Mouse (Mus musculus) midbrain, postnatal 0 days (tissue): Measurements from ENCODE around the gene Susd2. TPM values are rescaled to one million over a fixed set of nuclear protein-coding genes. Genes with fewer than 3 reads are reported as not detected.

ENCODE experiments used
- ATAC-seq: fragments of 200-750 bp; cut with Nextera tagmentation; 2 replicates; pipeline ENCODE4 v1.8.0; 2017; ENCODE audit warnings: moderate number of reproducible peaks, mild to moderate bottlenecking, moderate TSS enrichment, moderate library complexity; ENCODE audit not compliant: low FRiP score
- DNase-seq: peaks from one replicate; pipeline ENCODE4 v3.0.0-alpha.2; 2015; ENCODE audit warnings: low spot score
- H3K27ac ChIP-seq: fragments of 300-500 bp; sonication (generic); 2 replicates; pipeline ENCODE4 v1.5.1; 2014; ENCODE audit warnings: low read depth, mild to moderate bottlenecking, low read length, mixed read lengths
- H3K27me3 ChIP-seq: fragments of 300-500 bp; sonication (generic); 2 replicates; pipeline ENCODE4 v1.6.1; 2014; ENCODE audit warnings: low read length, control low read depth, mixed read lengths; ENCODE audit not compliant: insufficient read depth
- H3K36me3 ChIP-seq: fragments of 300-500 bp; sonication (generic); 2 replicates; pipeline ENCODE4 v1.6.1; 2014; ENCODE audit warnings: low read length, control low read depth, mixed read lengths; ENCODE audit not compliant: insufficient read depth
- H3K4me1 ChIP-seq: fragments of 300-500 bp; sonication (generic); 2 replicates; pipeline ENCODE4 v1.6.1; 2014; ENCODE audit warnings: mild to moderate bottlenecking, control low read depth, antibody characterized with exemption, low read length, mixed read lengths; ENCODE audit not compliant: insufficient read depth
- H3K4me2 ChIP-seq: fragments of 300-500 bp; sonication (generic); 2 replicates; pipeline ENCODE4 v1.6.1; 2014; ENCODE audit warnings: low read depth, mild to moderate bottlenecking, low read length, mixed read lengths; ENCODE audit not compliant: poor library complexity, severe bottlenecking
- H3K4me3 ChIP-seq: fragments of 300-500 bp; sonication (generic); 2 replicates; pipeline ENCODE4 v1.5.1; 2014; ENCODE audit warnings: low read depth, mild to moderate bottlenecking, low read length, moderate library complexity
- H3K9ac ChIP-seq: fragments of 300-500 bp; sonication (generic); replicated peaks from 2 replicates; pipeline ENCODE4 v1.6.1; 2014; ENCODE audit warnings: mild to moderate bottlenecking, low read length, moderate library complexity, mixed read lengths; ENCODE audit not compliant: poor library complexity, severe bottlenecking
- H3K9me3 ChIP-seq: fragments of 300-500 bp; sonication (generic); 2 replicates; pipeline ENCODE4 v1.6.1; 2016; ENCODE audit warnings: low read length, control low read depth
- CTCF ChIP-seq: IDR thresholded peaks from 2 replicates; pipeline ENCODE4 v1.5.1; 2016; ENCODE audit warnings: antibody characterized with exemption, mild to moderate bottlenecking
- WGBS: fragments of 180-500 bp; shearing (Covaris S2); extraction: QIAGEN DNeasy Blood & Tissue Kit; methylation state at CpG from one replicate; pipeline ENCODE4 v1.1.7; 2014; 5-methylcytosine and 5-hydroxymethylcytosine counted together
- polyA plus RNA-seq: library from polyadenylated mRNA; unstranded; fragments of >200 nt; fragmentation: Nextera tagmentation; extraction: Ambion mirVana; gene quantifications from 2 replicates; pipeline ENCODE4 v1.2.1, GENCODE M21; 2015
- total RNA-seq: library from RNA; depleted of rRNA; stranded (reverse); fragments of >200 nt; gene quantifications from 2 replicates; pipeline ENCODE4 v1.2.3, GENCODE M21; 2014

The Susd2 gene
- total and polyA plus RNA-seq, 2 experiments from 2014 or later: 4.8 to 7.8 TPM

DNA sequence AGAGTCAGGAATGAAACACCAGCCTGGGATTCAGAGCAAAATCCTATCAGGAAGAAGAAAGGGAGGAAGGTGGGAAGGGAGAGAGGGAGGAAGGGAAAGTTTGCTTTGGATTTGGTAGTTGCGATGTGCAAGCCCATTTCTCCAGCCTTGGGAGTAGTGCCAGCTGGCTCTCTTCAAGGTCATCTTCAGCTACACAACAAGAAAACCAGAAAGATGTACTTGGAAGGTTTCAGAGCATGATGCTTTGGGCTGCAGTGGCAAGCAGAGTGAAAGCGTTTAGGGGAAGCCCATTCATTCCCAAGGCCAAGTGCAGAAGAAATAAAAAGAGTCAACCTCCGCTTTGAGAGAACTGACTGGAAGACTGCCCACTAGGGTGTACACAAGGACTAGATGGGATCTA, 16.3 kb downstream of the Susd2 start:
- 88% methylated on average over 3 of the region's 3 CpGs for WGBS
- Histone ChIP-seq H3K4me3 (no peak overlapping the region), H3K36me3 (no peaks in the 10 kb centered on the region), H3K4me2 (no peak overlapping the region), H3K9ac (no peak overlapping the region), H3K9me3 (no peaks in the 10 kb centered on the region), H3K4me1 (no peaks in the 10 kb centered on the region), H3K27ac (no peak overlapping the region), H3K27me3 (no peaks in the 10 kb centered on the region)
- no peak for DNase-seq
- ATAC-seq: no peak
- TF ChIP-seq CTCF: no peak

GRCm38 (mm10) chr10:75626991-75627390, 16.8 kb downstream of the Susd2 start:
- DNase-seq (no peak), ATAC-seq (no peak)
- Histone ChIP-seq H3K36me3 (no peaks in the 10 kb centered on the region), H3K4me3 (no peak overlapping the region), H3K9me3 (no peaks in the 10 kb centered on the region), H3K9ac (no peak overlapping the region), H3K4me1 (no peaks in the 10 kb centered on the region), H3K27ac (no peak overlapping the region), H3K4me2 (no peak overlapping the region), H3K27me3 (no peaks in the 10 kb centered on the region)
- WGBS: 67% methylated on average over 3 of the region's 3 CpGs
- no peak for TF ChIP-seq CTCF

DNA sequence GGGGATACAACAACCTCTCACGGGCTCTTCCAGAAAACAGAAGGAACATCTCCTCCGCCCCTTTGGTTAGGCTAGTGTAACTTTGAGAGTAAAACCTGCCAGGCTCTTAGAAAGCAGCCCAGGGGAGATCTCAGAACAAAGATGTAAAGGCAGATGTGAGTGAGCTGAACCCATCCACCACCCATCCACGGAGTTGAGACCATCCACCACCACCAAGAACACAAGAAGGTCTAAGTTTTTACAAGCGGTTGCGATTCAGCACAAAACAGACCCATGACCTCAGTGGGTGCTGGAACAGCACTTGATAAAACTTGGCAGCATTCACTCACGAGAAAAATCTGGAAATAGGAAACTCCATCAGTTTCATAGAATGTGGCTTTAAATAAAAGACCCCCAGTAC, 17.9 kb downstream of the Susd2 start:
- Histone ChIP-seq H3K4me2 (no peak overlapping the region), H3K9me3 (no peaks in the 10 kb centered on the region), H3K4me3 (no peak overlapping the region), H3K4me1 (no peaks in the 10 kb centered on the region), H3K9ac (no peak overlapping the region), H3K27me3 (no peaks in the 10 kb centered on the region), H3K36me3 (no peaks in the 10 kb centered on the region), H3K27ac (no peak overlapping the region)
- ATAC-seq (no peak), DNase-seq (no peak)
- 67% methylated on average over 6 of the region's 6 CpGs for WGBS
- no peak for TF ChIP-seq CTCF

DNA sequence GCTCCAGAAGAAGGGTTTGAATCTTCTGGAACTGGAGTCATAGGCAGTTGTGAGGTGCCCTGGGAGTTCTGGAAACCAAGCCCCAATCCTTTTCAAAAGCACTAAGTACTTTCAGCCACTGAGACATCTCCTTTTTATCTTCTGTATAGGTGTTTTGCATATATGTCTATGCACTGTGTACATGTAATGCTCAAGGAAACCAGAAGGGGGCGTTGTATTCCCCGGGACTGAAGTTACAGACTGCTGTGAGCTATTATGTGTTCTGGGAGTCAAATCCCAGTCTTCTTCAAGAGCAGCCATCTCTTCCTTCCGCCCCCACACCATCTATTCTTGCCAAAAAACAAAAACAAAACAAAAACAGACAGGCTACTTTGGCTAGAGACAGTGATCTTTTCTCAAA, 23.0 kb downstream of the Susd2 start:
- H3K4me1 ChIP-seq: no peaks in the 10 kb centered on the region
- WGBS: 60% methylated on average over 3 of the region's 3 CpGs
- H3K9me3 ChIP-seq: no peaks in the 10 kb centered on the region
- no peaks in the 10 kb centered on the region for H3K36me3 ChIP-seq
- H3K27me3 ChIP-seq: no peaks in the 10 kb centered on the region
- no peak overlapping the region for H3K4me2 ChIP-seq
- H3K9ac ChIP-seq: no peak overlapping the region
- no peak for DNase-seq
- no peak overlapping the region for H3K4me3 ChIP-seq
- no peak overlapping the region for H3K27ac ChIP-seq
- ATAC-seq: no peak
- no peak for TF ChIP-seq CTCF

DNA sequence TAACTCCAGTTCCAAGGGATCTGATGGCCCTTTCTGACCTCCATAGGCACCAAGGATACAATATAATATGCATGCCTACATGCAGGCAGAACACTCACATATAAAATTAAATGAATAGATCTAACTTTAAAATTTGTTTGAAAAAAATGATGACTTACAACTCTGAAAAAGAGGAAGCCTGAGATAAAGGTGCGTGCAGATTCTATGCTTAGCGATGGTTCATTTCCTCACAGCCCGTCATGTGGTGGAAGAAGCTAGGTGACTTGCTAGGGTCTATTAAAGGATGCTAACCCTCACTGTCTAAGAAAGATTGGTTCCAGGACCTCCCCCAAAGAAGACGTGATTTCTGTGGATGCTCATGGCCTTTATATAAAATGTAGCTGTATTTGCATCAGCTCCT, 27.8 kb downstream of the Susd2 start:
- Histone ChIP-seq H3K27me3 (no peaks in the 10 kb centered on the region), H3K4me3 (no peak overlapping the region), H3K36me3 (no peaks in the 10 kb centered on the region), H3K9me3 (no peaks in the 10 kb centered on the region), H3K4me1 (no peaks in the 10 kb centered on the region), H3K9ac (no peak overlapping the region), H3K27ac (no peak overlapping the region), H3K4me2 (no peak overlapping the region)
- WGBS: 86% methylated on average over 4 of the region's 4 CpGs
- TF ChIP-seq CTCF: no peak
- DNase-seq (no peak), ATAC-seq (no peak)

GRCm38 (mm10) chr10:75610486-75610885, 33.3 kb downstream of the Susd2 start:
- no peaks in the 10 kb centered on the region for H3K4me1 ChIP-seq
- H3K36me3 ChIP-seq: no peaks in the 10 kb centered on the region
- WGBS: 76% methylated on average over 7 of the region's 7 CpGs
- no peak overlapping the region for H3K4me3 ChIP-seq
- TF ChIP-seq CTCF: no peak
- no peak for DNase-seq
- no peak for ATAC-seq
- H3K9ac ChIP-seq: no peak overlapping the region
- H3K27ac ChIP-seq: no peak overlapping the region
- H3K9me3 ChIP-seq: no peaks in the 10 kb centered on the region
- H3K27me3 ChIP-seq: no peaks in the 10 kb centered on the region
- H3K4me2 ChIP-seq: no peak overlapping the region

GRCm38 (mm10) chr10:75608975-75609374, 34.8 kb downstream of the Susd2 start:
- no peak for TF ChIP-seq CTCF
- Histone ChIP-seq H3K9ac (no peak overlapping the region), H3K9me3 (no peaks in the 10 kb centered on the region), H3K36me3 (no peaks in the 10 kb centered on the region), H3K4me1 (no peaks in the 10 kb centered on the region), H3K4me2 (no peak overlapping the region), H3K4me3 (no peak overlapping the region), H3K27me3 (no peaks in the 10 kb centered on the region), H3K27ac (no peak overlapping the region)
- DNase-seq: no peak
- no peak for ATAC-seq
- 90% methylated on average over 11 of the region's 11 CpGs for WGBS
